Mouse (Mus musculus) limb, embryonic 13.5 days (tissue): ENCODE results near the gene Ankrd40. TPM values are rescaled to one million over a fixed set of nuclear protein-coding genes. Genes with fewer than 3 reads are reported as not detected.
A peak's percentile ranks its signal among the peaks of the same experiment; 100 is the strongest.

ENCODE experiments used
- ATAC-seq: fragments of 200-750 bp; cut with Nextera tagmentation; 2 replicates; pipeline ENCODE4 v1.8.0; 2017; ENCODE audit warnings: low read depth, moderate number of reproducible peaks, moderate TSS enrichment; ENCODE audit not compliant: low FRiP score
- H3K27ac ChIP-seq: fragments of 300-500 bp; sonication (generic); 2 replicates; pipeline ENCODE4 v1.5.1; 2015; ENCODE audit warnings: inconsistent platforms, mild to moderate bottlenecking, moderate library complexity
- H3K27me3 ChIP-seq: fragments of 300-500 bp; sonication (generic); 2 replicates; pipeline ENCODE4 v1.6.1; 2015; ENCODE audit warnings: mild to moderate bottlenecking, inconsistent platforms
- H3K36me3 ChIP-seq: fragments of 300-500 bp; sonication (generic); 2 replicates; pipeline ENCODE4 v1.6.1; 2015; ENCODE audit warnings: inconsistent platforms, mild to moderate bottlenecking, moderate library complexity
- H3K4me1 ChIP-seq: fragments of 300-500 bp; sonication (generic); 2 replicates; pipeline ENCODE4 v1.6.1; 2015; ENCODE audit warnings: inconsistent platforms
- H3K4me2 ChIP-seq: fragments of 300-500 bp; sonication (generic); replicated peaks from 2 replicates; pipeline ENCODE4 v1.6.1; 2015; ENCODE audit warnings: inconsistent platforms, mild to moderate bottlenecking, moderate library complexity
- H3K4me3 ChIP-seq: fragments of 300-500 bp; sonication (generic); 2 replicates; pipeline ENCODE4 v1.5.1; 2015; ENCODE audit warnings: moderate library complexity, mild to moderate bottlenecking, inconsistent platforms
- H3K9ac ChIP-seq: fragments of 300-500 bp; sonication (generic); 2 replicates; pipeline ENCODE4 v1.6.1; 2015; ENCODE audit warnings: mild to moderate bottlenecking, inconsistent platforms
- H3K9me3 ChIP-seq: fragments of 300-500 bp; sonication (generic); 2 replicates; pipeline ENCODE4 v1.6.1; 2016; ENCODE audit warnings: inconsistent platforms
- WGBS: fragments of 180-500 bp; shearing (Covaris S2); methylation state at CpG from one replicate; pipeline ENCODE4 v1.1.7; 2015; 5-methylcytosine and 5-hydroxymethylcytosine counted together
- polyA plus RNA-seq: library from polyadenylated mRNA; unstranded; fragments of >200 nt; fragmentation: Nextera tagmentation; extraction: Ambion mirVana; gene quantifications from 2 replicates; pipeline ENCODE4 v1.2.1, GENCODE M21; 2015

Gene Ankrd40
- polyA plus RNA-seq, 1 experiment from 2014 or later, result 17.0 TPM

GRCm38 (mm10) chr11:94369981-94370380 is 42.2 kb downstream of the Ankrd40 start:
- no peak overlapping the region for H3K27ac ChIP-seq
- 72% methylated on average over 6 of the region's 6 CpGs for whole genome bisulfite sequencing
- no peak for ATAC-seq

GRCm38 (mm10) chr11:94370809-94371208 is 43.0 kb downstream of the Ankrd40 start:
- Histone ChIP-seq H3K9ac (no peak overlapping the region), H3K36me3 (no peaks in the 10 kb centered on the region), H3K4me1 (no peaks in the 10 kb centered on the region), H3K27me3 (no peaks in the 10 kb centered on the region), H3K4me3 (no peak overlapping the region), H3K9me3 (no peaks in the 10 kb centered on the region; the same call in 1 of the 2 replicates), H3K4me2 (no peak overlapping the region), H3K27ac (no peak overlapping the region)
- no peak for ATAC-seq
- WGBS, result 22% methylated on average over 5 of the region's 5 CpGs

More at GRCm38 (mm10) chr11:94369981-94370380, 42.2 kb downstream of the Ankrd40 start:
- H3K4me2 ChIP-seq, result no peak overlapping the region
- no peaks in the 10 kb centered on the region for H3K4me1 ChIP-seq
- H3K9ac ChIP-seq, result no peak overlapping the region
- H3K9me3 ChIP-seq, result no peaks in the 10 kb centered on the region; the same call in 1 of the 2 replicates
- H3K36me3 ChIP-seq, result no peaks in the 10 kb centered on the region
- H3K4me3 ChIP-seq, result no peak overlapping the region
- H3K27me3 ChIP-seq, result no peaks in the 10 kb centered on the region

DNA sequence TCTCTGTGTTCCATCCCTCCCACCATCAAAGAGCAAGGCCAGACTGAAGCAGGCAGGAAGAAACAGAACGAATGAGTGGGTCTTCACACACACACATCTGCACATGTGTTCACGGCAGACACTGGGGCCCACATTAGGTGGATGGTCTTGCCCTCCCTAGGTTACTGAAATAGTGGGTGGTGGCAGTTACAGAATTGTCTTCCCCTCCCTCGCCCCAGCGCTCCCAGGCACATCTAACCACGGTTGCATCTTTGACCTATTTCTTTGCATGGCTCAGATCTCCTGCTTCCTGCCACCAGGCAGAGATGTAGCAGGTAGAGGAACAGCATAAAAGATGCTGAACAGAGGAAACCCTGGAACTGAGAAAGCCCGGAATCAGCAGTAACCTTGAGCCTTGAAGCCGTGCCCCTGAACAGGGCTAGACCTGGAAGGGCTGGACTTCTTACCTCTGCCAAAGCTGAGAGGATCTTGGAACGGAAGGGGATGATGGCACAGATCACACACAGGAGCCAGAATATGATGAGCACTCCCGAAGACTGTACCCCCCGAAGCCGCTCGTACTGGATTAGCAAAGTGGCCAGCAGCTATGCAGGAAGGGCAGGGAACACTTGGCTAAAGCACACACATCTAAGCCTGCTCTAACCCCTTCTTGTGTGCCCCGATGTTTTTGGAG is 46.6 kb downstream of the Ankrd40 start:
- H3K4me3 ChIP-seq, result no peak overlapping the region

GRCm38 (mm10) chr11:94379061-94379460 is 51.3 kb downstream of the Ankrd40 start:
- H3K9me3 ChIP-seq, result no peaks in the 10 kb centered on the region
- no peaks in the 10 kb centered on the region for H3K4me1 ChIP-seq
- no peak overlapping the region for H3K4me2 ChIP-seq
- no peak overlapping the region for H3K9ac ChIP-seq
- ATAC-seq, result no peak
- H3K27ac ChIP-seq, result no peak overlapping the region
- no peaks in the 10 kb centered on the region for H3K27me3 ChIP-seq
- WGBS, result 43% methylated on average over 2 of the region's 2 CpGs
- no peak overlapping the region for H3K4me3 ChIP-seq
- no peaks in the 10 kb centered on the region for H3K36me3 ChIP-seq

More for the DNA sequence above, 46.6 kb downstream of the Ankrd40 start:
- 85% methylated on average over 13 of the region's 13 CpGs for WGBS
- Histone ChIP-seq H3K9me3 (no peaks in the 10 kb centered on the region), H3K27me3 (no peaks in the 10 kb centered on the region), H3K4me1 (no peaks in the 10 kb centered on the region), H3K36me3 (no peaks in the 10 kb centered on the region), H3K4me2 (no peak overlapping the region), H3K9ac (no peak overlapping the region), H3K27ac (no peak overlapping the region)
- no peak for ATAC-seq

DNA sequence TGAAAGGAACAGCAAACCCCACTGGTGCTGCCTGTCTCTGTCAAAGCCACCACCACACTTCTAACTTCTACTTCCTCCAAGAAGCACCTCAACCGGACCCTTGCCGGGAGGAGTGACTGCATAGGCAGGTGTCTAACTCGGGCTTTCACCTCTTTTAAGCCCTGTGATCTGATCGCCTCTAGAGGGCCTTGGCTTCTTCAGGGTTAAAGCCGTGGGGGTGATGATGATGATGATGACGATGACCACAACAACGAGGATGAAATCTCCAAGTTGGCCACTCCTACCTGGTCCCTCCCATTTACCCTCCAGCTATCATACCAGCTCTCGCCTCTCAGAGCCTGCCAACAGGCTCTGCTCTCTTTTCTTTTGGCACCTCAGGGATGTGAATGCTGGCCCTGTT is 51.9 kb downstream of the Ankrd40 start:
- ATAC-seq, result no peak
- no peak overlapping the region for H3K4me3 ChIP-seq
- WGBS, result 68% methylated on average over 8 of the region's 8 CpGs

GRCm38 (mm10) chr11:94385977-94386771 is 58.4 kb downstream of the Ankrd40 start:
- WGBS, result 7% methylated on average over 12 of the region's 12 CpGs
- Histone ChIP-seq H3K4me3 (no peak overlapping the region), H3K9ac (peak overlapping the region; percentile 31; the same call in 1 of the 2 replicates), H3K4me2 (no peak overlapping the region), H3K27ac (no peak overlapping the region), H3K9me3 (no peaks in the 10 kb centered on the region), H3K36me3 (no peaks in the 10 kb centered on the region), H3K27me3 (peaks cover 1% of the 10 kb centered on the region), H3K4me1 (peaks cover 14% of the 10 kb centered on the region)
- no peak for ATAC-seq

More for the DNA sequence above, 51.9 kb downstream of the Ankrd40 start:
- H3K27ac ChIP-seq, result no peak overlapping the region
- H3K9ac ChIP-seq, result no peak overlapping the region
- no peaks in the 10 kb centered on the region for H3K4me1 ChIP-seq
- no peaks in the 10 kb centered on the region for H3K36me3 ChIP-seq
- no peaks in the 10 kb centered on the region for H3K27me3 ChIP-seq
- H3K4me2 ChIP-seq, result no peak overlapping the region
- H3K9me3 ChIP-seq, result no peaks in the 10 kb centered on the region

- Histone ChIP-seq H3K9ac (no peak overlapping the region), H3K4me3 (no peak overlapping the region)
- WGBS, result 51% methylated on average over 4 of the region's 4 CpGs
Measured at GRCm38 (mm10) chr11:94387756-94388155, 60.0 kb downstream of the Ankrd40 start.

DNA sequence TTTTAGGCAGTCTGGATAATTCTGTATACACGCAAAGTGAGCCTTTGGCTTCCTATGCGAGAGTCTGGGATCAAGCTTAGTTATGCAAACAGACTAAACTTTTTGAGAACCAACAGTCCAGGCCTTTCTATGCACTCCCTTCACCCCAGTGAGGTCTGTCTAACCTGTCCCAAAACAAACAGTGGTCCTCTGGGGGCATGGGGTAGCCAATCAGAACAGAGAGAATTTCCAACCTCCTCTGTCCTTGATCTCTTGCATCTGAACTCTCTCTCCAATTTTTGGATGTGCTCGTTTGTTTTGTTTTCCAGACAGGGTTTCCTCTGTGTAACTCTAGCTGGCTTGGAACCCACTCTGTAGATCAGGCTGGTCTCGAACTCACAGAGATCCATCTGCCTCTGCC is 61.2 kb downstream of the Ankrd40 start:
- H3K9me3 ChIP-seq, result no peaks in the 10 kb centered on the region
- no peak overlapping the region for H3K9ac ChIP-seq
- no peak for ATAC-seq
- no peaks in the 10 kb centered on the region for H3K36me3 ChIP-seq
- peaks cover 20% of the 10 kb centered on the region for H3K27me3 ChIP-seq
- H3K4me3 ChIP-seq, result no peak overlapping the region
- H3K4me1 ChIP-seq, result peaks cover 21% of the 10 kb centered on the region
- 81% methylated on average over 4 of the region's 4 CpGs for WGBS
- H3K27ac ChIP-seq, result no peak overlapping the region
- H3K4me2 ChIP-seq, result no peak overlapping the region

More at GRCm38 (mm10) chr11:94387756-94388155, 60.0 kb downstream of the Ankrd40 start:
- no peaks in the 10 kb centered on the region for H3K36me3 ChIP-seq
- no peak for ATAC-seq
- H3K4me2 ChIP-seq, result no peak overlapping the region
- H3K27me3 ChIP-seq, result peaks cover 15% of the 10 kb centered on the region
- no peak overlapping the region for H3K27ac ChIP-seq
- no peaks in the 10 kb centered on the region for H3K9me3 ChIP-seq
- H3K4me1 ChIP-seq, result peaks cover 19% of the 10 kb centered on the region

- H3K27ac ChIP-seq, result no peak overlapping the region
- no peak overlapping the region for H3K9ac ChIP-seq
- peaks cover 21% of the 10 kb centered on the region for H3K4me1 ChIP-seq
- H3K36me3 ChIP-seq, result no peaks in the 10 kb centered on the region
- WGBS, result 69% methylated on average over 6 of the region's 6 CpGs
- no peak overlapping the region for H3K4me3 ChIP-seq
- H3K9me3 ChIP-seq, result no peaks in the 10 kb centered on the region
- H3K27me3 ChIP-seq, result peaks cover 20% of the 10 kb centered on the region
- no peak overlapping the region for H3K4me2 ChIP-seq
- no peak for ATAC-seq
Measured at GRCm38 (mm10) chr11:94389724-94390396, 62.1 kb downstream of the Ankrd40 start.

DNA sequence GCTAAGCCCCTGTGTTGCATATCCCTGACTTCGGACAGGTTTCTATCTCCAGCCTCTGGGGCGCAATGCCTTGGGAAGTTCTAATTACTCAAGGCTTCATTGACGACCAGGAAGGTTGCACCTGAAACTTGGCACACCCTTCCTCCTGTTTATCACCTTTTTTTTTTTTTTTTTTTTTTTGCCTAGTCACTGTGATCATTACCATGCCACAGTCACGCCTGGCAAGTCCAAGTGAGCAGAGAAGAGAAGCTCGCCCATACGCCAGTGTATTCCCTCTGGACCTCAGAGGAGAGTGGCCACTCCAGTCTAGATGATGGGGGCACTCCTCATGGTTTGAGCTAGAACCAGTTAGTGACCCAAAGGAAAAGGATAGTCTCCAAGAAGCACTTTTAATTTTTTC is 63.0 kb downstream of the Ankrd40 start:
- no peaks in the 10 kb centered on the region for H3K9me3 ChIP-seq
- ATAC-seq, result no peak
- no peak overlapping the region for H3K4me3 ChIP-seq
- no peaks in the 10 kb centered on the region for H3K36me3 ChIP-seq
- H3K27me3 ChIP-seq, result peaks cover 20% of the 10 kb centered on the region
- H3K4me2 ChIP-seq, result no peak overlapping the region
- 79% methylated on average over 6 of the region's 6 CpGs for WGBS
- no peak overlapping the region for H3K9ac ChIP-seq
- peaks cover 20% of the 10 kb centered on the region for H3K4me1 ChIP-seq
- H3K27ac ChIP-seq, result no peak overlapping the region
